Mouse (Mus musculus): ENCODE results near the gene Gorasp2. TPM values are rescaled to one million over a fixed set of nuclear protein-coding genes. Genes with fewer than 3 reads are reported as not detected.

The Gorasp2 gene
- polyA plus RNA-seq, 1 experiment from 2014 or later = 168 TPM

DNA sequence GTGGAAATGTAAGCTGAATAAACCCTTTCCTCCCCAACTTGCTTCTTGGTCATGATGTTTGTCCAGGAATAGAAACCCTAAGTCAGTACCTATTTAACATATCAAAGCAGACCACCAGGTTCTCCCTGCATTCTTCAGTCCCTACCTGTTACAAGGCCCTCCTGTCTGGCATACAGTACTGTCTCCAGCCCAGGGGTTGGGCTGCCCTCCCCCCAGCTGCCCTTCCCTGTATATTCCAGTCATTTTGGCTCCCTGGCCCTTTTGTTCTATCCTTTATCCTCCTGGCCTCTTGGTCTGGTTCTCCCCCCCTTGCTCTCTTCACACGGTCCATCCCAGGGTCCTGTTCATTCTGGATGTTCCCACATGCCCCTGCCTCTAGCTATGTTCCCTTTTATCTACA, 30.1 kb upstream of the Gorasp2 start:
- ATAC-seq (ENCODE audit: insufficient number of reproducible peaks, insufficient read depth, low FRiP score, low TSS enrichment, low read depth) = no peak
- Histone ChIP-seq H3K27me3 (no peaks in the 10 kb centered on the region), H3K4me3 (no peak overlapping the region), H3K4me2 (no peak overlapping the region), H3K27ac (no peak overlapping the region), H3K36me3 (no peaks in the 10 kb centered on the region), H3K9me3 (peaks cover 5% of the 10 kb centered on the region; the same call in 1 of the 2 replicates), H3K9ac (no peak overlapping the region), H3K4me1 (peaks cover 18% of the 10 kb centered on the region)
- WGBS = 83% methylated on average over 1 of the region's 1 CpGs

GRCm38 (mm10) chr2:70632412-70632811, 29.0 kb upstream of the Gorasp2 start:
- Histone ChIP-seq H3K4me2 (no peak overlapping the region), H3K36me3 (no peaks in the 10 kb centered on the region), H3K27ac (no peak overlapping the region), H3K4me3 (no peak overlapping the region), H3K27me3 (no peaks in the 10 kb centered on the region), H3K9ac (no peak overlapping the region), H3K9me3 (peaks cover 2% of the 10 kb centered on the region; the same call in 1 of the 2 replicates), H3K4me1 (peaks cover 18% of the 10 kb centered on the region)
- WGBS = 76% methylated on average over 1 of the region's 1 CpGs
- ATAC-seq (ENCODE audit: insufficient number of reproducible peaks, insufficient read depth, low FRiP score, low TSS enrichment, low read depth) = no peak

GRCm38 (mm10) chr2:70634028-70634690, 27.2 kb upstream of the Gorasp2 start:
- Histone ChIP-seq H3K9ac (no peak overlapping the region), H3K27me3 (no peaks in the 10 kb centered on the region), H3K4me3 (no peak overlapping the region), H3K9me3 (no peaks in the 10 kb centered on the region), H3K4me2 (no peak overlapping the region), H3K36me3 (no peaks in the 10 kb centered on the region), H3K27ac (no peak overlapping the region), H3K4me1 (peaks cover 13% of the 10 kb centered on the region)
- 88% methylated on average over 5 of the region's 5 CpGs for WGBS
- ATAC-seq (ENCODE audit: insufficient number of reproducible peaks, insufficient read depth, low FRiP score, low TSS enrichment, low read depth) = no peak

DNA sequence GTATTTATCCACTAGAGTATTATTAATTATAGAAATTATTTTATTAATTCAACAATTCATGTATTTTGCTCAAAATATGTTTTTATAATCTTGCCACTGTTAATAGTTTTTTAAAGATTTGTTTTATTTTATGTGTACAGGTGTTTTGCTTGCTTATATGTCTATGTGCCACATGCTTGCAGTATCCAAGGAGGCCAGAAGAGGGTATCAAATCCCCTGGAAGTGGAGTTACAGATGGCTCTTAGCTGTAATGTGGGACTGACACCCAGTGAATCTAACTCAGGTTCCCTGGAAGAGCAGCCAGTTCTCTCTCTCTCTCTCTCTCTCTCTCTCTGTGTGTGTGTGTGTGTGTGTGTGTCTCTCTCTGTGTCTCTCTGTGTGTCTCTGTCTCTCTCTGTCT, 20.4 kb upstream of the Gorasp2 start:
- Histone ChIP-seq H3K27ac (no peak overlapping the region), H3K9me3 (no peaks in the 10 kb centered on the region), H3K4me2 (no peak overlapping the region), H3K36me3 (no peaks in the 10 kb centered on the region), H3K4me1 (no peaks in the 10 kb centered on the region), H3K9ac (no peak overlapping the region), H3K4me3 (no peak overlapping the region), H3K27me3 (no peaks in the 10 kb centered on the region)
- ATAC-seq (ENCODE audit: insufficient number of reproducible peaks, insufficient read depth, low FRiP score, low TSS enrichment, low read depth) = no peak

- no peak for ATAC-seq (ENCODE audit: insufficient number of reproducible peaks, insufficient read depth, low FRiP score, low TSS enrichment, low read depth)
- Histone ChIP-seq H3K4me2 (no peak overlapping the region), H3K27me3 (no peaks in the 10 kb centered on the region), H3K9me3 (no peaks in the 10 kb centered on the region), H3K27ac (no peak overlapping the region), H3K36me3 (no peaks in the 10 kb centered on the region), H3K4me3 (no peak overlapping the region), H3K9ac (no peak overlapping the region), H3K4me1 (no peaks in the 10 kb centered on the region)
- WGBS = 70% methylated on average over 16 of the region's 16 CpGs
Measured at GRCm38 (mm10) chr2:70642971-70643565, 18.3 kb upstream of the Gorasp2 start.

GRCm38 (mm10) chr2:70645266-70645780, 16.1 kb upstream of the Gorasp2 start:
- Histone ChIP-seq H3K9me3 (no peaks in the 10 kb centered on the region), H3K4me1 (no peaks in the 10 kb centered on the region), H3K4me3 (no peak overlapping the region), H3K27ac (no peak overlapping the region), H3K36me3 (no peaks in the 10 kb centered on the region), H3K9ac (no peak overlapping the region), H3K27me3 (no peaks in the 10 kb centered on the region), H3K4me2 (no peak overlapping the region)
- 71% methylated on average over 6 of the region's 6 CpGs for WGBS
- ATAC-seq (ENCODE audit: insufficient number of reproducible peaks, insufficient read depth, low FRiP score, low TSS enrichment, low read depth) = no peak

- Histone ChIP-seq H3K4me3 (no peak overlapping the region), H3K27me3 (no peaks in the 10 kb centered on the region), H3K36me3 (no peaks in the 10 kb centered on the region), H3K4me2 (no peak overlapping the region), H3K9ac (no peak overlapping the region), H3K9me3 (no peaks in the 10 kb centered on the region), H3K27ac (no peak overlapping the region), H3K4me1 (no peaks in the 10 kb centered on the region)
- no peak for ATAC-seq (ENCODE audit: insufficient number of reproducible peaks, insufficient read depth, low FRiP score, low TSS enrichment, low read depth)
- 39% methylated on average over 4 of the region's 4 CpGs for WGBS
Measured at GRCm38 (mm10) chr2:70647681-70648080, 13.7 kb upstream of the Gorasp2 start.

- no peak overlapping the region for H3K4me2 ChIP-seq
- H3K27me3 ChIP-seq = no peaks in the 10 kb centered on the region
- whole genome bisulfite sequencing = 86% methylated on average over 5 of the region's 5 CpGs
- H3K4me1 ChIP-seq = no peaks in the 10 kb centered on the region
- no peaks in the 10 kb centered on the region for H3K36me3 ChIP-seq
- no peak for ATAC-seq (ENCODE audit: insufficient number of reproducible peaks, insufficient read depth, low FRiP score, low TSS enrichment, low read depth)
- H3K9me3 ChIP-seq = no peaks in the 10 kb centered on the region
- H3K9ac ChIP-seq = no peak overlapping the region
- H3K27ac ChIP-seq = no peak overlapping the region
- no peak overlapping the region for H3K4me3 ChIP-seq
Measured at GRCm38 (mm10) chr2:70648271-70648670, 13.1 kb upstream of the Gorasp2 start.

GRCm38 (mm10) chr2:70649471-70649870, 11.9 kb upstream of the Gorasp2 start:
- Histone ChIP-seq H3K4me1 (no peaks in the 10 kb centered on the region), H3K9ac (no peak overlapping the region), H3K4me3 (no peak overlapping the region), H3K27ac (no peak overlapping the region), H3K9me3 (no peaks in the 10 kb centered on the region), H3K36me3 (no peaks in the 10 kb centered on the region), H3K27me3 (no peaks in the 10 kb centered on the region), H3K4me2 (no peak overlapping the region)
- 89% methylated on average over 4 of the region's 4 CpGs for WGBS
- no peak for ATAC-seq (ENCODE audit: insufficient number of reproducible peaks, insufficient read depth, low FRiP score, low TSS enrichment, low read depth)

DNA sequence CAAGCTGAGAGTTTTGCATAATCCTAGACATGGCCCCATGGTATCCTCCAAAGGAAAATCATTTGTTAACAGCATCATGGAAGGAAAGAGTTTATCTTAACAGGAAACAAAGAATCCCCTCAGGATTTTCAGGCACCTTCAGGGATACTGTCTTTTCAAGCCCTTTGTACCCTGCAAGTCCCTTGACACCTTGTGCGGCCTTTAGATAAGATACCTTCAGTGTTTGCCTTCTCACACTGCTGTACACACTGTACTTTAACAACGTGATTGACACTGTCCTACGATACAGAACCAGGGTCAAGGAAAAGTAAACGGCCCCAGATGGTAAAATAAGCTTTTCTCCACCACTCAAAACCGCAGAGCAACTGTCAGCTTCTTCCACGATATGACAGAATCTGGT, 9.6 kb upstream of the Gorasp2 start:
- no peaks in the 10 kb centered on the region for H3K9me3 ChIP-seq
- no peaks in the 10 kb centered on the region for H3K36me3 ChIP-seq
- WGBS = 54% methylated on average over 6 of the region's 6 CpGs
- no peak for ATAC-seq (ENCODE audit: insufficient number of reproducible peaks, insufficient read depth, low FRiP score, low TSS enrichment, low read depth)
- no peak overlapping the region for H3K9ac ChIP-seq
- H3K27ac ChIP-seq = no peak overlapping the region
- H3K27me3 ChIP-seq = no peaks in the 10 kb centered on the region
- no peak overlapping the region for H3K4me2 ChIP-seq
- no peaks in the 10 kb centered on the region for H3K4me1 ChIP-seq
- no peak overlapping the region for H3K4me3 ChIP-seq

GRCm38 (mm10) chr2:70657083-70657482, 4.3 kb upstream of the Gorasp2 start:
- H3K9ac ChIP-seq = no peak overlapping the region
- H3K4me2 ChIP-seq = no peak overlapping the region
- H3K9me3 ChIP-seq = no peaks in the 10 kb centered on the region
- H3K27ac ChIP-seq = no peak overlapping the region
- 68% methylated on average over 7 of the region's 7 CpGs for WGBS
- no peaks in the 10 kb centered on the region for H3K36me3 ChIP-seq
- ATAC-seq (ENCODE audit: insufficient number of reproducible peaks, insufficient read depth, low FRiP score, low TSS enrichment, low read depth) = no peak
- H3K4me3 ChIP-seq = no peak overlapping the region
- peaks cover 7% of the 10 kb centered on the region; the same call in 1 of the 2 replicates for H3K27me3 ChIP-seq
- 0 out of 2 replicates have a peak, but pooled peaks cover 5% of the 10 kb centered on the region for H3K4me1 ChIP-seq
